Mouse (Mus musculus) spleen, adult 12 weeks (tissue): ENCODE measurements around the gene Cd200.
A peak's percentile ranks its signal among the peaks of the same experiment; 100 is the strongest.
"Not testable (repeated sequence)": the region's sequence is repeated elsewhere in the genome, so short reads cannot be mapped to it uniquely, and the experiment has no call there.

Source experiments
- DNase-seq: peaks from one replicate; pipeline ENCODE4 v3.0.0; 2022; ENCODE audit warnings: low spot score

Gene Cd200

GRCm38 (mm10) chr16:45408425-45409063 lies at the start of gene Cd200:
Cd200 (minus strand) TSS chr16:45409053.
- DNase-seq: peak; percentile 1

GRCm38 (mm10) chr16:45454762-45455161 lies 45.9 kb upstream of the Cd200 start:
- no peak for DNase-seq

- DNase-seq: no peak
These were observed 28.4 kb upstream of the Cd200 start for GRCm38 (mm10) chr16:45437230-45437739.

- no peak for DNase-seq
These were observed 26.7 kb upstream of the Cd200 start for GRCm38 (mm10) chr16:45435591-45435990.

- DNase-seq: no peak
These were observed 18.8 kb upstream of the Cd200 start for GRCm38 (mm10) chr16:45427651-45428050.

- DNase-seq: no peak
These were observed 4.6 kb upstream of the Cd200 start for GRCm38 (mm10) chr16:45413497-45413896.

- DNase-seq: not testable (repeated sequence)
These were observed 202 bp upstream of the Cd200 start for GRCm38 (mm10) chr16:45409064-45409446.

GRCm38 (mm10) chr16:45407645-45408400 lies 1.0 kb downstream of the Cd200 start:
- DNase-seq: no peak

- DNase-seq: no peak
These were observed 1.8 kb downstream of the Cd200 start for GRCm38 (mm10) chr16:45407091-45407490.

GRCm38 (mm10) chr16:45402951-45403350 lies 5.9 kb downstream of the Cd200 start:
- no peak for DNase-seq

- no peak for DNase-seq
These were observed 6.8 kb downstream of the Cd200 start for GRCm38 (mm10) chr16:45402036-45402435.

- no peak for DNase-seq
These were observed 8.8 kb downstream of the Cd200 start for GRCm38 (mm10) chr16:45399947-45400555.

- DNase-seq: no peak
These were observed 9.4 kb downstream of the Cd200 start for GRCm38 (mm10) chr16:45399411-45399810.

GRCm38 (mm10) chr16:45397440-45397839 lies 11.4 kb downstream of the Cd200 start:
- DNase-seq: no peak

- no peak for DNase-seq
These were observed 16.6 kb downstream of the Cd200 start for GRCm38 (mm10) chr16:45392246-45392645.

GRCm38 (mm10) chr16:45391680-45392079 lies 17.2 kb downstream of the Cd200 start:
- DNase-seq: no peak

GRCm38 (mm10) chr16:45390286-45390956 lies 18.4 kb downstream of the Cd200 start:
- DNase-seq: no peak

GRCm38 (mm10) chr16:45389833-45390232 lies 19.0 kb downstream of the Cd200 start:
- peak; percentile 1 for DNase-seq

- no peak for DNase-seq
These were observed 19.8 kb downstream of the Cd200 start for GRCm38 (mm10) chr16:45389041-45389440.

GRCm38 (mm10) chr16:45381811-45382210 lies 27.0 kb downstream of the Cd200 start:
- DNase-seq: no peak

GRCm38 (mm10) chr16:45378959-45379358 lies 29.9 kb downstream of the Cd200 start:
- DNase-seq: no peak
